Mouse (Mus musculus) midbrain, embryonic 12.5 days (tissue): Measurements from ENCODE around the gene Ap1m1. TPM values are rescaled to one million over a fixed set of nuclear protein-coding genes. Genes with fewer than 3 reads are reported as not detected.

ENCODE experiments used
- ATAC-seq: fragments of 200-750 bp; cut with Nextera tagmentation; 2 replicates; pipeline ENCODE4 v1.8.0; 2017; ENCODE audit warnings: low read depth, moderate TSS enrichment, moderate library complexity; ENCODE audit not compliant: low FRiP score
- H3K27ac ChIP-seq: fragments of 300-500 bp; sonication (generic); replicated peaks from 2 replicates; pipeline ENCODE4 v1.5.1; 2016; ENCODE audit warnings: mild to moderate bottlenecking
- H3K27me3 ChIP-seq: fragments of 300-500 bp; sonication (generic); 2 replicates; pipeline ENCODE4 v1.6.1; 2016; ENCODE audit warnings: mild to moderate bottlenecking
- H3K36me3 ChIP-seq: fragments of 300-500 bp; sonication (generic); 2 replicates; pipeline ENCODE4 v1.6.1; 2016
- H3K4me1 ChIP-seq: fragments of 300-500 bp; sonication (generic); 2 replicates; pipeline ENCODE4 v1.6.1; 2016
- H3K4me2 ChIP-seq: fragments of 300-500 bp; sonication (generic); replicated peaks from 2 replicates; pipeline ENCODE4 v1.6.1; 2016; ENCODE audit warnings: mild to moderate bottlenecking, moderate library complexity
- H3K4me3 ChIP-seq: fragments of 300-500 bp; sonication (generic); 2 replicates; pipeline ENCODE4 v1.5.1; 2016; ENCODE audit warnings: mild to moderate bottlenecking
- H3K9ac ChIP-seq: fragments of 300-500 bp; sonication (generic); replicated peaks from 2 replicates; pipeline ENCODE4 v1.6.1; 2016; ENCODE audit warnings: mild to moderate bottlenecking, moderate library complexity
- H3K9me3 ChIP-seq: fragments of 300-500 bp; sonication (generic); 2 replicates; pipeline ENCODE4 v1.6.1; 2016; ENCODE audit warnings: mild to moderate bottlenecking
- WGBS: fragments of 180-500 bp; shearing (Covaris S2); methylation state at CpG from one replicate; pipeline ENCODE4 v1.1.7; 2016; 5-methylcytosine and 5-hydroxymethylcytosine counted together
- polyA plus RNA-seq: library from polyadenylated mRNA; unstranded; fragments of >200 nt; fragmentation: Nextera tagmentation; extraction: Ambion mirVana; gene quantifications from 2 replicates; pipeline ENCODE4 v1.2.1, GENCODE M21; 2016

Ap1m1 gene
- polyA plus RNA-seq, 1 experiment from 2014 or later = 211 TPM

GRCm38 (mm10) chr8:72260585-72260984 is 20.8 kb downstream of the Ap1m1 start:
- 0 out of 2 replicates have a peak, but pooled peaks have one; percentile 18 for ATAC-seq
- Histone ChIP-seq H3K4me2 (no peak overlapping the region), H3K4me3 (no peak overlapping the region), H3K27me3 (no peaks in the 10 kb centered on the region; the same call in 1 of the 2 replicates), H3K9ac (no peak overlapping the region), H3K27ac (no peak overlapping the region), H3K4me1 (no peaks in the 10 kb centered on the region), H3K36me3 (peaks cover 5% of the 10 kb centered on the region), H3K9me3 (no peaks in the 10 kb centered on the region)
- WGBS = 66% methylated on average over 4 of the region's 4 CpGs

GRCm38 (mm10) chr8:72261019-72261418 is 21.2 kb downstream of the Ap1m1 start:
- Histone ChIP-seq H3K9me3 (no peaks in the 10 kb centered on the region), H3K27ac (no peak overlapping the region), H3K4me2 (no peak overlapping the region), H3K4me3 (no peak overlapping the region), H3K9ac (no peak overlapping the region), H3K36me3 (0 out of 2 replicates have a peak, but pooled peaks cover under 1% of the 10 kb centered on the region), H3K4me1 (no peaks in the 10 kb centered on the region), H3K27me3 (no peaks in the 10 kb centered on the region; the same call in 1 of the 2 replicates)
- peak; percentile 47; the same call in 1 of the 2 replicates for ATAC-seq
- 35% methylated on average over 2 of the region's 2 CpGs for WGBS

- no peaks in the 10 kb centered on the region; the same call in 1 of the 2 replicates for H3K27me3 ChIP-seq
- no peaks in the 10 kb centered on the region for H3K36me3 ChIP-seq
- no peaks in the 10 kb centered on the region for H3K4me1 ChIP-seq
- ATAC-seq = no peak
- no peak overlapping the region for H3K27ac ChIP-seq
- no peak overlapping the region for H3K9ac ChIP-seq
- H3K4me3 ChIP-seq = no peak overlapping the region
- no peak overlapping the region for H3K4me2 ChIP-seq
- H3K9me3 ChIP-seq = no peaks in the 10 kb centered on the region
These were observed 21.6 kb downstream of the Ap1m1 start for GRCm38 (mm10) chr8:72261431-72261830.

GRCm38 (mm10) chr8:72261872-72262271 is 22.1 kb downstream of the Ap1m1 start:
- Histone ChIP-seq H3K4me1 (no peaks in the 10 kb centered on the region), H3K4me3 (no peak overlapping the region), H3K27ac (no peak overlapping the region), H3K36me3 (no peaks in the 10 kb centered on the region), H3K27me3 (no peaks in the 10 kb centered on the region; the same call in 1 of the 2 replicates), H3K9ac (no peak overlapping the region), H3K4me2 (no peak overlapping the region), H3K9me3 (no peaks in the 10 kb centered on the region)
- 49% methylated on average over 5 of the region's 5 CpGs for WGBS
- no peak for ATAC-seq

- H3K9me3 ChIP-seq = no peaks in the 10 kb centered on the region
- H3K4me3 ChIP-seq = no peak overlapping the region
- H3K4me2 ChIP-seq = no peak overlapping the region
- 90% methylated on average over 2 of the region's 2 CpGs for WGBS
- H3K36me3 ChIP-seq = no peaks in the 10 kb centered on the region
- no peaks in the 10 kb centered on the region; the same call in 1 of the 2 replicates for H3K27me3 ChIP-seq
- H3K9ac ChIP-seq = no peak overlapping the region
- no peak for ATAC-seq
- H3K4me1 ChIP-seq = no peaks in the 10 kb centered on the region
- H3K27ac ChIP-seq = no peak overlapping the region
These were observed 22.9 kb downstream of the Ap1m1 start for GRCm38 (mm10) chr8:72262756-72263155.

- Histone ChIP-seq H3K4me3 (no peak overlapping the region), H3K4me2 (no peak overlapping the region), H3K27ac (no peak overlapping the region), H3K27me3 (no peaks in the 10 kb centered on the region; the same call in 1 of the 2 replicates), H3K9ac (no peak overlapping the region), H3K36me3 (no peaks in the 10 kb centered on the region), H3K9me3 (no peaks in the 10 kb centered on the region), H3K4me1 (no peaks in the 10 kb centered on the region)
- WGBS = 73% methylated on average over 7 of the region's 7 CpGs
- ATAC-seq = no peak
These were observed 23.6 kb downstream of the Ap1m1 start for GRCm38 (mm10) chr8:72263451-72263850.

GRCm38 (mm10) chr8:72265342-72265741 is 25.5 kb downstream of the Ap1m1 start:
- H3K4me1 ChIP-seq = no peaks in the 10 kb centered on the region
- no peaks in the 10 kb centered on the region; the same call in 1 of the 2 replicates for H3K27me3 ChIP-seq
- no peak overlapping the region for H3K4me2 ChIP-seq
- 72% methylated on average over 6 of the region's 7 CpGs for WGBS
- no peak overlapping the region for H3K9ac ChIP-seq
- H3K9me3 ChIP-seq = no peaks in the 10 kb centered on the region
- H3K27ac ChIP-seq = no peak overlapping the region
- no peak for ATAC-seq
- H3K4me3 ChIP-seq = no peak overlapping the region
- H3K36me3 ChIP-seq = no peaks in the 10 kb centered on the region

- Histone ChIP-seq H3K36me3 (no peaks in the 10 kb centered on the region), H3K9ac (no peak overlapping the region), H3K4me3 (no peak overlapping the region), H3K4me1 (no peaks in the 10 kb centered on the region), H3K9me3 (no peaks in the 10 kb centered on the region), H3K27me3 (no peaks in the 10 kb centered on the region; the same call in 1 of the 2 replicates), H3K27ac (no peak overlapping the region), H3K4me2 (no peak overlapping the region)
- no peak for ATAC-seq
These were observed 26.9 kb downstream of the Ap1m1 start for GRCm38 (mm10) chr8:72266671-72267070.

GRCm38 (mm10) chr8:72267106-72267505 is 27.3 kb downstream of the Ap1m1 start:
- Histone ChIP-seq H3K4me3 (no peak overlapping the region), H3K36me3 (no peaks in the 10 kb centered on the region), H3K9ac (no peak overlapping the region), H3K9me3 (no peaks in the 10 kb centered on the region), H3K4me1 (no peaks in the 10 kb centered on the region), H3K27me3 (no peaks in the 10 kb centered on the region; the same call in 1 of the 2 replicates), H3K27ac (no peak overlapping the region), H3K4me2 (no peak overlapping the region)
- no peak for ATAC-seq
- 94% methylated on average over 8 of the region's 8 CpGs for WGBS

GRCm38 (mm10) chr8:72268356-72268755 is 28.5 kb downstream of the Ap1m1 start:
- H3K4me2 ChIP-seq = no peak overlapping the region
- no peaks in the 10 kb centered on the region for H3K27me3 ChIP-seq
- 88% methylated on average over 15 of the region's 15 CpGs for WGBS
- H3K36me3 ChIP-seq = no peaks in the 10 kb centered on the region
- ATAC-seq = no peak
- H3K9me3 ChIP-seq = no peaks in the 10 kb centered on the region
- no peak overlapping the region for H3K9ac ChIP-seq
- H3K27ac ChIP-seq = no peak overlapping the region; the same call in 1 of the 2 replicates
- H3K4me3 ChIP-seq = no peak overlapping the region
- H3K4me1 ChIP-seq = no peaks in the 10 kb centered on the region

- H3K27ac ChIP-seq = no peak overlapping the region
- H3K36me3 ChIP-seq = no peaks in the 10 kb centered on the region
- H3K27me3 ChIP-seq = no peaks in the 10 kb centered on the region
- H3K4me1 ChIP-seq = no peaks in the 10 kb centered on the region
- H3K9me3 ChIP-seq = no peaks in the 10 kb centered on the region
- ATAC-seq = no peak
- WGBS = 92% methylated on average over 12 of the region's 12 CpGs
- H3K9ac ChIP-seq = no peak overlapping the region
- no peak overlapping the region for H3K4me2 ChIP-seq
- no peak overlapping the region for H3K4me3 ChIP-seq
These were observed 30.8 kb downstream of the Ap1m1 start for GRCm38 (mm10) chr8:72270606-72271005.

- Histone ChIP-seq H3K9me3 (no peaks in the 10 kb centered on the region), H3K4me2 (no peak overlapping the region), H3K27me3 (no peaks in the 10 kb centered on the region), H3K36me3 (no peaks in the 10 kb centered on the region), H3K4me1 (no peaks in the 10 kb centered on the region), H3K4me3 (no peak overlapping the region), H3K9ac (no peak overlapping the region), H3K27ac (no peak overlapping the region)
- ATAC-seq = no peak
- WGBS = 78% methylated on average over 11 of the region's 11 CpGs
These were observed 31.3 kb downstream of the Ap1m1 start for GRCm38 (mm10) chr8:72271051-72271660.

GRCm38 (mm10) chr8:72271691-72272090 is 31.9 kb downstream of the Ap1m1 start:
- Histone ChIP-seq H3K9ac (no peak overlapping the region), H3K4me1 (no peaks in the 10 kb centered on the region), H3K4me3 (no peak overlapping the region), H3K36me3 (no peaks in the 10 kb centered on the region), H3K27me3 (no peaks in the 10 kb centered on the region), H3K4me2 (no peak overlapping the region), H3K9me3 (no peaks in the 10 kb centered on the region), H3K27ac (no peak overlapping the region)
- ATAC-seq = no peak
- 76% methylated on average over 3 of the region's 3 CpGs for WGBS
